Mouse (Mus musculus): ENCODE measurements around the gene Pmepa1.
A peak's percentile ranks its signal among the peaks of the same experiment; 100 is the strongest.

Pmepa1 gene

DNA sequence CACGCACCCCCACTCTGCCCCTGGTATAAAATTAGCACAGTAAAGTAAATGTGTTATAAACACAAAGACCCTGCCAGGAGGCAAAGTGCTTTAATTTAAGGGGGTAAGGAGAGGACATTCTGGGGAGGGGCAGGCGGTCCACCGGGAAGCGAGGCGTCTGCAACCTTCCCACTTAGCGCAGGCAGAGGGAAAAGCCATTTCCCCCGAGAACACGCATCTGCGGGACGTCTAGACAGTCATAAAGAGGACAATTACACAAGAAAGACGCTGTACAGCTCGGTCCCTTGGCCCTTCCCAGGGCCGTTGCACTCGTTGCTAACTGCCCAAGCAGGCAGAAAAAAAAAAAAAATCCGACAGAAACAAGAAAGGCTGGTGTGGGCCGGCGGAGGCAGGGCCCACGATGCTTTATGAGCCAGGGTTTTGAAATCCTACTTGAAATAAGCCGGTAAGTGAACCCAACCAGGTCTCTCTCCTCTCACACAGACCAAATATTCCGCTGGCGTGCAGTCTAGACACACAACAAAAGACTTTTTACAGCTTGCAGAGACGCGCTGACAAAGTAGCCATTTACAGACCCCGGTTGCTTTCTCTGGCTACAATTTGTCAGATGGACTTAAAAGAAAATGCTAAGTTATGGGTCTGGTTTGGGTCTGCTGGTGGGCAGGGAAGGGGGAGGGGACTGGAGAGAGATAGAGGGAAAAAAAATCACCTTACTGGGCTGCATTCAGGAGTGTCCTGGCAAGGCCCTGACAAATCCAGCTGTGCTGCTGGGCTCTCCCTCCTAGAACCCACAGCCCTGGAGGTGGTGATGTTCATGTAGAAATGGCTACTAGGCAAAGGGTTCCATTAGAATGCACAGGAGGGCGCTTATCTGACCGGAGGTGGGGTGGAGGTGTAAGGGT, 22.3 kb downstream of the Pmepa1 start:
- no peak for DNase-seq (ENCODE audit: low spot score in 2 of 2)

DNA sequence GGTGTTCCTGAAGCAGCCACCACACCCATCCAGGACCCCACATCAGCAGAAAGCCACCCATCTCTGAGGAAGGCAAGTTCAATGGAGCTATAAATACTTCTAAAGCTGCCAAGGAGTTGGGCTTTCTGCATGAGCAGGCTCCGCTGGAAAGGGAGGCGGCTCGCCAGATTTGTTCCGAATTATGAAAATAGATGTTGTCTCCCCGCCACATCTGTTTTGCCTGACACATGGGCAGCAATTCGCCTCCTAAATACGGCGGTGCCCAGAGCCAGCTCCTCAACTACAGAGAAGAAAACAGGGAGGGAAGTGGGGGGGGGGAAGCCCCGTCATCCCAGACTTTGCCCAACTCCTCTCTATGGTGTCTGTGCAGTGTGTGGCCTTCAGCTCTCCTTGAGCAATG, 24.7 kb downstream of the Pmepa1 start:
- no peak for DNase-seq (ENCODE audit: low spot score in 2 of 2)

DNA sequence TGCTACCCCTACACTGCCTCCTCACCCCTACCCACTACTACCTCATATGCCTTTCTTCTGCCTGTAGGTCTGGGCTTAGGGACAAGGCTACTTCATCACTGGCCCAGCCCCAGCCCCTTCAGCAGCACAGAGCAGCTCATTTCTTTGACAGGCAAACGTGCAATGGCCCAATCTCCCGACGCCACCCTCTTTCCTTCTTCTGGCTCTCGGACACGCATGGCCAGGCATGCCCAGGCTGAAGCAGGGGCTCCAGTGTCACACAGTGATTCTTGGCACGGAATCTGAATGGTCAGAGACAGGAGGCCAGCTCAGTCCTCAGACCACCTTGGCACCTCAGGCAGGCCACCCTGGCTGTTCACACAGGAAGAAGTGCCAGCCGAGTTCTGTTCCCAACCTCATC, 25.2 kb downstream of the Pmepa1 start:
- DNase-seq (ENCODE audit: low spot score in 2 of 2): no peak

DNA sequence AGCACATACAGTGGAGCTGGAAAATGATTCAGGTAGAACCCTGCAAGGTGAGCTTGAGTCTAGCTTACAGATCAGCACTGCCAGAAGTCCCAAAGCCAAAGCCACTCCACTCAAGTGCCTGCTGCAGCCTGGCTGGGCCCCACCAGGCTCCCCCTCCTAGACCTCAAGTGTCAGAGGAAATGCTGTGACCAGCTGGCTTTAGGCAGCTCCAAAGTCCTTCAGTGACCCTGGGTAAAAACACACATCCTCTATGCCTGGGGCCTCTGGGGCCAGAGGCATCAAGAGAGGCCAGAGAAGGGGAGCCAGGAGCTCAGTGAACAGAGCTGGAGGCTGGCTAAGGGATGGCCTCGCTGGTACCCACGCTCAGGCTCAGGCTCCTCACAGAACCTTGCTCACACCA, 25.9 kb downstream of the Pmepa1 start:
- DNase-seq (ENCODE audit: low spot score in 2 of 2): no peak

DNA sequence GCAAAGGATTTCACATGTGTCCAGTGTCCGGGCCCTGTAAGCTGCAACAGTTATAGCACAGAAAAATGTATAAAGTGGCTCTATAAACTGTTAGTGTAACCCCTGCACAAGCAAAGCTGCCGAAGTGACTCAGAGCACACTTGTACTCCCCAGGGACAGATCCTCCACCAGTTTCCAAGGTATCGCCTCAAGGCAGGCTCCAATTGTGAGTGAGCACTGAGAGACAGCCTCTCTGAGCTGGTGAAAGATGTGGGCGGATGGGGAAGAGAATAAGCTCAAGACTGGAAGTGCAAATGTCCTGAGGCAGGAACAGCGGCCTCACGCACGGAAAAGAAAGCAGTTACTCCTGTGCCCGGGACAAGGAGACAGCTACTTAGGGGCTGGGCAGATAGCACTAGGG, 26.4 kb downstream of the Pmepa1 start:
- no peak for DNase-seq (ENCODE audit: low spot score in 2 of 2)

DNA sequence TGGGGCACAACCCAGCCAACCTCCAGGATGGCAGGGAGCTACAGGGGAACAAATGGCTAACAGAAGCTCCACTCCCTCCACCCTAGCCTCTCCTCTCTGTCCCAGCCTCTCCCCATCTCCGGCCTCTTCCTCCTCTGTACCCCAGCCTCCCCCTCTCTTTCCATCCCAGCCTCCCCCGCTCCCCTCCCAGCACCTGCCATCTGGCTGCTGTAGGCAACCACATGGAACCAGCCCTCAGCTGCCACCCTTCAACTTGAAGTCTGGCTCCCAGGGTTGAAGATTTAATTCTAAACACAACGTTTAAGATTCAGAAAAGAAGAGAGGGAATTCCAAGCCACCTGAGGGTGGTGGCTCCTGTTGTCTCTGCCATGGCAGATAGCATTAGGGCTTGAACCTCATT, 26.9 kb downstream of the Pmepa1 start:
- DNase-seq (ENCODE audit: low spot score in 2 of 2): no peak

DNA sequence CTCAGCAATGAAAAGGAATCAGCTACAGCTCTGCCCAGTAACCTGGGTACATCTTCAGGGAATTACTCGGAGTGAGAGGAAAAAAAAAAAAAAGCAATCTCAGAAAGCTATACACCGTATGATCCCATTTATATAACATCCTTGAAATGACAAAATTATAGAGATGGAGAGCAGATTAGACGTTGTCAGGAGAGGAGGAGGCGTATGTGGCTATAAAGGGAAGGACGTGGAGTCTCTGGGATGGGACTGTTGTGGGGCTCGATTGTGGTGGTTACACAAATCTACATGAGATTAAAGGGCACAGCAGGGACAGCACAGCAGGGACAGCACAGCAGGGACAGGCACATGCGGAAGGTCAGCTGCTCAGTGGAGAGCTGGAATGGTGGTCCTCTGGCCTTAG, 27.5 kb downstream of the Pmepa1 start:
- no peak for DNase-seq (ENCODE audit: low spot score in 2 of 2)

DNA sequence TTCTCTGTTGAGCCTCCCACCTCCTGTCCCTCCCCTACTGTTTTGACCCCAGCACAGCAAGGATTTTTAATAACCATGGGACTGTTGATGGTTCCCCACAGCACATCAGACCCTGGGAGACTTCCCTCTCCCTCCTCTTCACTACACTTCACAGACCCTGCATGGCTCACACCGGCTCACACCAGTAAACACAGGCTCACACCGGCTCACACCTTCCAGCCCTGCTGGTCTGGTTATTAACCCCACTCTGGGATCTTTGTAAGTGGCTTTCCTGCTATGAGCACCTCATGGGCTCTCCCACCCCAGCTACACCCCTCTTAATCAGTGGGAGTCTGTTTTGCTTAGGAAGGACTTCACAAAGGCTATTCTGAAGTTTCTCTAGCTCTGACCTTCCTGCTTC, 28.4 kb downstream of the Pmepa1 start:
- no peak for DNase-seq (ENCODE audit: low spot score in 2 of 2)

DNA sequence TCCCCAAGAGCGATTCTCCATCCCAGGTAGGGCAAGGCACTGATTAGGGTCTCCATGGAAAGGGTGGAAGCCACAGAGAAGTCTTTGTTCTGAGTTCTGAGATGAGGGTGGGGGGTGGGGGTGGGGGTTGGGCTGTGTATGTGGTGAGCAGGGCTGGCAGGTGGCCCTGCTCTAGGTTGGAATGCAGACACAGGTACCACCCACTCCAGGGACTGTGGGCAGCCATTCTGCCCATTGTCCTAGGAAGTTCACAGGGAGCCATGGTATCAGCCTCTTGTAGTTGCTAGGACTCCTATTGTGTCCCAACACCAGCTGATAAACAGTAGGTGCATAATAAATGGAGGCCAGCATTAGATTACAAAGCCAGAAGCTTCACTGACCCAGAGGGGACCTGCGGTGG, 29.1 kb downstream of the Pmepa1 start:
- DNase-seq (ENCODE audit: low spot score in 2 of 2): no peak

DNA sequence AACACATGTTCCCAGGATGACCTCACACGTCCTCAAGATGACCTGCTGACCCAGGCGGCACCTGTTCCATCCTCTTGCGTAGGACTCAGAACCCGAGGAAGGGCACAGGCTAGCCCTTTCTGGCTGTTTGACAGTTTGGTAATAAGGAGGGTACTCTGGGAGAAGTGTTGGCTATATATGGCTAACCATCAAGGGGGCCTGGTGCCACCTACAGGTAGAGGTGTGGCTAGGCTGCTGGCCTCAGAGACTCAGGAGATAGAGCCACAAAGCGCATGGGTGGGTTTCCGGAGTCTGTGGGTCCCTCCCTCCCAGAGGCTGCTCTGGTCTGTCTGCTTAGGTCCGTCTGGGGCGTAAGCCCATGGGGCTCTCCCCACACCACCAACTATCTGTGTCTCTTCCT, 29.6 kb downstream of the Pmepa1 start:
- no peak for DNase-seq (ENCODE audit: low spot score in 2 of 2)

DNA sequence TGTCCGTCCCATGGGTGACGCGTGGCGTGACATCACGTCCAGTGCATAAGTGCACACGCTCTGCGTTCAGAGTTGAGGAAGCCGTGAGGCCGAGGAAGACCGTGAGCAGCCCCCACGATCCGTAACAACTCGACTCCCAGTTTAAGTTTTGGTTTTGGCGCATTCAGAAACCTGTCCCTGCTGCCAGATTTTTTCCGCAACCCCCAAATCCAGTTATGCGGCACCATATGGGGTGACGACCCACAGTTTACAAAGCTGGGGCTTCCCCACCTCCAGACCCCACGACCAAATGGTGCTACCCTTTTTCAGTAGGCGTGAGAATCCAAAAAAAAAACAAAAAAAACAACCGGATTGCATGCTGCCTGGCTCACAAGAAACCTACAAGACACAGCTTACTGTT, 31.1 kb downstream of the Pmepa1 start:
- no peak for DNase-seq (ENCODE audit: low spot score in 2 of 2)

DNA sequence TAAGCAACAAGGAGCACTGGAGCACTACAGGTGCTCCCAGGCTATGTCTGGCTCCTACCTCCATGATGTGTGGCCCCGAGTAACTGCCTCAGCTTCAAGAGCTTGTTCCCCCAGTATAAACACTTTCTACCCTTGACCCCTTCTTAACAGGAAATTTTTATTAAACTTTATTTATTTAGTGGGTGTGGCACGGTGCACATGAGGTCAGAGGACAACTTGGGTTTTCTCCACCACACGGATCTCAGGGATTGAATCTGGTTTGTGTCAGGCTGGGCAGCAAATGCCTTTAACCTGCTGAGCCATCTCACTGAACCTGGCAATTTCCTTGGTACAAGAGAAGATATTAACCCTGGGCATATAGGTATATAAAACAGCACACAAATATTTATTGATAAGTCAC, 32.2 kb downstream of the Pmepa1 start:
- DNase-seq (ENCODE audit: low spot score in 2 of 2): no peak

DNA sequence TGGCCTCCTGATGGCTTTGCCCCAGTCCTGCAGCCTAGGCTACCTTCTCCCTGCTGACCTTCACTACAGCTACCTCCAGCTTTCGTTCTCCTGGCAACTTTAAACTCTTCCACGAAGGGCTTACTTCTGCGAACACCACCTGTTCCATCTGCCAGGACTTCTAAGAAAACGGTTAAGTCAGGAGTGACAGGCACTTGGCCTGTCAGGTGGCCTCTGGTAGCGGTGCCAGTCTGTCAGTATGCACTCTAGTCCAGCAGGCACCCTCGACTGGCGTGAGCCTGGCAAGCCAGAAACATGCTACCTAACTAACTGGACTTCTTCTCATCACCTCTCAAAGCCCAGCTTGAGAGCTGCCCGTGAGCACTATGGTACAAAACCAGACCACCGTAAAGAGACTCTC, 32.7 kb downstream of the Pmepa1 start:
- DNase-seq (ENCODE audit: low spot score in 2 of 2): no peak

DNA sequence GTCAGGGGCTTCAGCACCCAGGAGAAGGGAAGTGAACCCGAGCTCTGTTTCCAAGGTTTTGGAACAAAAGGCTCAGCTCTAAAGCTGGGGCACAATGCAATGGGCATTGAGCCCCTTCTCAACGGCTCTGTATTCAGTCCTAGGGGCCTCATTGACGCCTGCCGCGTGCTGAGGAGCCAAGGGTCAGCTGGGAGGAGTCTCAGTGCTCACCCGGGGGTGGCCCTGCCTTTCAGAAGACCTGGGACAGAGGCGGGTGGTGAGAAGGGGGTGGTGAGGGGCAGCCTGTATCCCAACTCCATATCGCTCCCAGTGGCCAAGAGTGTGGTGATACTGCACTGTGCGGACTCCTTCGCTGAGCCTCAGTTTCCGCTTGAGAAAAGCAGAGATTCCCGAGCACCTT, 33.5 kb downstream of the Pmepa1 start:
- no peak for DNase-seq (ENCODE audit: low spot score in 2 of 2)

DNA sequence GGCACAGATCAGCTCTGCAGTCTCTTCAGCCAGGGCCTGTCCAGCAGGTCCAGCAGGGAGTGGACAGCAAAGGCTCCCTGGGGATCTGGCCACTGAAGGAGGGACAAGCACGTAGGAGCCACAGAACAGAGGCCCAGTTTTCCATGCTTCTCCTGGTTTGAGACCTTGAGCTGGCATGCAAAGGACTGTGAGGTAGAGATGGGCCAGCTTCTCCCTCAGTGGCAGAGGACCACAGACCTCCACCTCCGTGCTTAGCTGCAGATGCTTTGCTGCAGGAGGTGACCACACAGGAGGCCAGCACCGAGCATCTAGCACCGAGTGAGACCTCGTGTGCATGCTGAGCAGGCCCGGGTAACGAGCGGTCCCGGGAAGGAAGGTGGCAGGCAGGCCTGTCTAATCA, 35.6 kb downstream of the Pmepa1 start:
- no peak for DNase-seq (ENCODE audit: low spot score in 2 of 2)

DNA sequence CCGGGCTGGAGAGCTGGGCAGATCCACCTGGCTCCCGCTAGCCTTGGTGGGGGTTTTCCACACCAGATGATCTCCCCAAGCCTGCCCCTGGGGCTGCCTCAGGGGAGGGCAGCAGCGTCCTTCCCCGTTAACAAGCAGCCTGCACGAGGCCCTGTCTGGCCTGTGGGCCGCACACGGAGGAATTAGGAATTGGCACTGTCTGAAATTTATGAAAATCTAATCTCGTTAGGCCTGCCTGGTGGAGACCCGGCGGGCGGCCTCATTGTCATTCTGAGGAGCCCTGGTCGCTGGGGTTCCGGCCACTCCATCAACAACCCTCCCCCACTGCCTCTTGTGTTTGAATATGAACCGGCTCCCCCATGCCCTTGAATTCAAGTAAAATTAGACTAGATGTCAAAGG, 37.8 kb downstream of the Pmepa1 start:
- DNase-seq (ENCODE audit: low spot score in 2 of 2): no peak

DNA sequence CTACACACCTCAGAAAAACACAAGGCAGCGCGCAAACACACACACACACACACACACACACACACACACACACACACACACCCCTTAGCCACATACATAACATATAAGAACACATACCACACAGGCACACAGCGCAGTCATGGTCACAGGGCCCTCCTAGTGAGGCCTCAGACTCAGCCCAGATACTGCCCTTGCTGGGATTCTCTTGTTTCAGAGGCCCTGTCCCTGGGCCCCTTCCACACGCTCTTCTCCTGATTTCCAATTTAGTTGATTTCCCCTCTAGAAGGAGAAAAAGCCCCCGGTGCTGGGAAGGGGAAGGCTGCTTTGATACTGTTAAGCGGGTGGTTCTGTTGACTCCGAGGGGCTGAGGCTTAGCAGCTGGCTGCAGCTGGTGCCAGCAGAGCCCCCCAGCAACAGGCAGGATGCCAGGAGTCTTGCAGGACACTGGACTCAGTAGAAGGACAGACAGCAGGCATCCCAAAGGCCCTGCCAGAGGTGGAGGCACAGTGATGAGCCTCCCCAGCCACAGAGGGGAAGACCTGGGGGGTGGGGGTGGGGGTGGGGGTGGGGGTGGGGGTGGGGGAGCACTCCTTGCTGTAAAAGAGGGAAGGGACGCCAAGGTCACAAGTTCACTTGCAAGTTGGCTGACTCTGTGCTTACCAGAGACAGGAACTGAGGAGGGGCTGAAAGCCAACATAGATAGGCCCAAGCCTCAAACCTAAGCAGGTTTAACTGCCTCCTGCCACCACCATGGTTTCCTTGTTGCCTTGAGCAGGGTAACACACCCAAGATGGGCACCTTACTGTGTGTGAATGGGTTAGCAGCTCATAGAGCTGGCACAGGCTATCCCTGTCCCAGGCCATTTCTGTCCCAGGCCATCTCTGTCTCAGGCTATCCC, 40.6 kb downstream of the Pmepa1 start:
- DNase-seq (ENCODE audit: low spot score in 2 of 2): no peak

DNA sequence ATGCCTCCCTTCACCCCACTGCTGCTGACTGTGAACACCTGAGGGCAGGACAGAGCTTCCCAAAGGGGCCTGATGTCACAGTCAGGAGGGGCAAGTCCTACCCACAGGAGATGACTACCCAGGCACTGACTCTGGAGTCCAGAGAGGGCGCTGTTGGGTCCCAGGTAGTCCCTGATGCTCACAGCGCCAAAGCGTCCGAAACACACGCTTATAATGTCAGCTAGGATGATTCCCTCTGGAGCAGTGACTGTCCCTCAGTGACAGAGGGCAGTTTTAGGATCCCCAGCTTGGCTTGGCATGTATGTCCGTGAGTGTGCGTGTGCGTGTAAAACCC, 43.6 kb downstream of the Pmepa1 start:
- no peak for DNase-seq (ENCODE audit: low spot score in 2 of 2)

DNA sequence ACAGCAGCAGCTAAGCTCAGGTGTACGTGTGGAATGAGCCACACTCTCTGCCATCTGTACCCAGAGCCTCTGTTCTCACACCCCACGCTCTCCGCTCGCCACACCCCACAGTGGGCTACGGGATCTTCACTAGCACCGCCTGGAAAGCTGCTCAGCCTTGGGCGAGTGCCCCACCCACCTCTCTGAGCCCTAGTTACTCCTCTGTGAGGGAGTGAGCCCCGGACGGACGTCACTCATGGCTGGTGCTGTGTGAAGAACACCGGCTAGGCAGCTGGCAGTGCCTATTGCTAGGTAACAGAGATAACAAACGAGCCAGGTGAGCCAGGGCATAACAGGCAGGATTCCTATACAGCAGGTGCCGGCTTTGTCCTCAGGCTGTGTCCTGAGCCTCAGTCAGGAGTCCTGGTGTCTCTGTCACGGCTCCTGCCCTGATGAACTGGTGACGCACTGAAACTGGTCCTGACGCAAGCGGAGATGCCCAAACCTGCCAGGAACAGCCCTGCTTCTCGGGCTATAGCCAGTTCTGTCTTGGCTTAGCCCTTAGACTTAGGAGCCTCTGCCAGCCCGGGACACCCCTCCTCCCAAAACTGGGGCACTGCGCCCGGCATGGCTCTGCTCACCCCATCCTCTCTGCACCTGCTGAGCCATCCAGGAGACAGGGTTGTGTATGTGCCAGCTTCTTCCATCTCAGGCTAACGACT, 44.1 kb downstream of the Pmepa1 start:
- no peak for DNase-seq (ENCODE audit: low spot score in 2 of 2)

DNA sequence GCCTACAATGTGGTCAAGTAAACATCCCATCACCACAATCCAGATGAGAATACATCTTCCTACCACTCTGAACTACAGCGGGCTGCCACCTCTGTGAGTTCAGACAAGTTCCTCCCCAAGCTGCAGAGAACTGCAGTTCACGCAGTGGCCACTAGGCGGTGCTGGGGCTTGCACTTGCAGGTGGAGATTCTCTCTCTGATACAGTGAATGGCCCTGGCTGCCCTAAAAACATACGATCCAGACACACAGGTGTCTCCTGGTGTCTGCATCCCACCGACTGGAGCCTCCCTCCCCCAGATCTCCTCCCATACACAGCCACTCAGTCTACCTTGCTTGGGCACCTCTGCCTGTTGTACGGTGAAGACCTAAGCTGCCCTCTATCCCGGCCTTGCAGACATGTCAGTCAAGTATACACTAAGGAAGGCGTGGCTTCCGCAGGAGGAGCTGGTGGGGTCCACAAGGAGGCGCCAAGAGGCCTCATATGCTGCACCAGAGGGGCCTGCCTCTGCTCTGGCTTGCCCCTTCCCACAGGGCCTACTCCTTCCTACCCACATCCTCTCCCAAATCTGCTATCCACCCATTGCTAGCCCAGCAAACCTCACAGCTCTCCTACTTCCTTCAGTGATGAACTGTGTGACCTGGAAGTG, 46.6 kb downstream of the Pmepa1 start:
- DNase-seq (ENCODE audit: low spot score in 2 of 2): peak; percentile 96 to 98

DNA sequence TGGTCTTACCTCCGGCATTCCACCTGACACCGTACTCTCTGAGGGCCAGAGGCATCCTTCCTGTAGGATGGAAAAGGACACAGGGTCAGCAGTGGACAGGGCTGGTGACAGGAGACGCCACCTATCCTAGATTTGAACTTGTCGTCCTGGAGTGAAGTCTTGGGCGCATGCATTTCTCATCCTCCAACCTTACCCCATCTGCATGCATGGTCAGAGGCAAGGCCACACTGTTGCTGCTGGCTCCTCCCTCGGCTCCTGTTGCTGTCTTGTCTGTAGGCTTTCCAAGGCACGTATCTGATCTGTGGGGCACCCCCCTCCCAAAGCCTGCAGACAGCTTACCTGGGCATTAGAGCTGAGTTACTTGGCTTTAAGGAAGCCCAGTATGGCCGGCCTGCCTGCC, 47.8 kb downstream of the Pmepa1 start:
- no peak for DNase-seq (ENCODE audit: low spot score in 2 of 2)

DNA sequence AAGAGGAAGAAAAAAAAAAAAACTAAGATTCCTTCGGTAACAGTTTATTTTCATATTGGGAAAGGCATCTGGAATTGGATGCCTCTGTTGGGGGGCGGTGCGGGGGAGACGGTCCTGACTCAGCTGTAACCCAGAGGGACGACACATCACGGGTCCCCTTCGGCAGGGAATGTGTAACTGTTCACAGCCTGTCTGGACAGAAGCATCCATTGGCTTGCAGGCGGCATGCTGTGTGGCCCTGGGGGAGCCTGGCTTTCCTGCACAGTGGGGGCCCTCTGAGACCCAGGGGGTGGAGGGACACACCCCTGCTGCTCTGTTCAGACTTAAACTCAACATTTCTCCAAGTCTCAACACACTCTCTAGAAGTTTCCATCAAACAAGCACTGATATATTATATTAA, 49.5 kb downstream of the Pmepa1 start:
- DNase-seq (ENCODE audit: low spot score in 2 of 2): no peak

Measured in thymus, postnatal 10 days (tissue).